Mouse (Mus musculus): ENCODE measurements at regions not wholly inside any gene's neighbourhood (a gene's known extent, or its start where the extent isn't known, plus 50 kb on each side); places are given as distances from the start of the nearest gene placed in this dataset.

DNA sequence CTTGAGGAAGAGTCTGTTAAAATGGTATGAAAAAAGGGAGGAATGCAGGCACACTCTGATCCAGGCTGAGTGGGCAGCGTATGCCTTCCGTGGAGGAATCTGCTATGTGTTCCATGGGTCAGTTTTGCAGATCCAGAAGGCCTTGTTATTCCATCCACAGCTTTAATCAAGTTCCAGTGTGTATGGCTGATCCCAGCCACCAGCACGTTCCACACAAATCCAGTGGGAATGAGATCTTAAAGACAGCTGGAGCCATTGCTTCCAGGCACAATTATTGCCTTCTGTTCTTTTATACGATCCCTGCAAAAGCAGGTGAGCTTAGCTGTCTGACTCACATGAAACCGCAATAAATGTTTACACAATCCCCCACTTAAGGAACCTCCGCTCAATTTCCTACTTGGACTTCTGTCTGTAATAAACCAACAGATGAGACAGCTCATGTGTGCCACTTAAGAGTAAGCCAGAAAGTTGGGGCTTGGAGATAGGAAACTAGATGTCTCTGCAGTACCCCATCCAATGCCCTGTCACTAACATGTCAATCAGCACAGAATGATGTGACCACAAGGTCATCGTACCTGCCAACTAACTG lies 653.9 kb downstream of the Fat4 start:
- no peak for TF ChIP-seq CTCF (IDR thresholded peaks at IDR 0.05; ENCODE audit: extremely low read depth, insufficient read depth, insufficient read length, insufficient replicate concordance)
- no peak for TF ChIP-seq POLR2A (IDR thresholded peaks at IDR 0.05; ENCODE audit: low read depth, low read length)

Data from spleen, adult 2 months (tissue).